In the genomic region with DNA sequence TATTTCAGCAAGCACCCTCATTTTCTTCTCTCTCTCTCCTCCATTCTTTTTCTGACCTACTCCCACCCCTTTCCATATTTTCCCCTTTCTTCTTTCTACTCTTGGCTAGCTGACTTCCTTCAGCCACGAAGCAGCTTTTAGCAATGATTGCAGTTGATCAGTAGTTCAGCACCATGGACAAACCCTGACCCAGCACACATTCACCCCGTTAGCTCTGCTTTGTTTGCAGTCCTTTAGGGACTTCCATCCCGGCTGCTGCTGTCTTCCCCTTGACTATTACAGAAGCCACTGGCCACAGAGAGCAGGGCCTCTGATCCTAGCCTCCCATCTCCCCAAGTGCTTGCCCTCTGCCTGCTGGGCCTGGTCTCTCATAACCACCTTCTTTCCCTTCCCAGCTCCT, we compare ENCODE assay signal across 14 mouse cellular contexts.
DNase-seq lines count a peak whose midpoint lies in the region; ATAC-seq and TF ChIP-seq lines count a peak whose summit lies in the region.
"Had no signal": no experiment of that assay in that cellular context is flagged by ENCODE, and none has a peak within 500 bp of the region (broad histone marks: within the 10 kb centered on the region; RNA-seq: fewer than 3 reads in every experiment).

No protein-coding gene starts in this region.

- no peak overlapping the region for H3K4me3 ChIP-seq in lung, embryonic 14.5 days (ENCODE audit: low read depth, low read length)
- no peak overlapping the region for H3K4me3 ChIP-seq in forebrain, embryonic 13.5 days
- no peak overlapping the region for H3K4me3 ChIP-seq in forebrain, embryonic 10.5 days
- H3K4me3 ChIP-seq: heart, adult 2 months; midbrain, embryonic 15.5 days; neural tube, embryonic 13.5 days had no signal

- intact Hi-C loops in left cerebral cortex, postnatal 10 days (cut with DNase I) = no loop called here

- no peak overlapping the region for H3K4me2 ChIP-seq in lung, embryonic 14.5 days
- H3K4me2 ChIP-seq in forebrain, embryonic 13.5 days = no peak overlapping the region
- H3K4me2 ChIP-seq: midbrain, embryonic 15.5 days; neural tube, embryonic 13.5 days had no signal

- H3K36me3 ChIP-seq in lung, embryonic 14.5 days (ENCODE audit: insufficient read depth) = no peaks in the 10 kb centered on the region
- no peaks in the 10 kb centered on the region for H3K36me3 ChIP-seq in forebrain, embryonic 13.5 days (ENCODE audit: poor library complexity, severe bottlenecking)
- H3K36me3 ChIP-seq in forebrain, embryonic 10.5 days (replicated peaks) = no peaks in the 10 kb centered on the region
- H3K36me3 ChIP-seq: midbrain, embryonic 15.5 days; neural tube, embryonic 13.5 days had no signal

- no peak overlapping the region for H3K9ac ChIP-seq in lung, embryonic 14.5 days
- H3K9ac ChIP-seq in forebrain, embryonic 13.5 days = no peak overlapping the region
- H3K9ac ChIP-seq: liver, embryonic 14.5 days; midbrain, embryonic 15.5 days; neural tube, embryonic 13.5 days had no signal

- no peaks in the 10 kb centered on the region for H3K4me1 ChIP-seq in lung, embryonic 14.5 days (ENCODE audit: insufficient read depth)
- no peaks in the 10 kb centered on the region for H3K4me1 ChIP-seq in forebrain, embryonic 13.5 days
- peaks cover 4% of the 10 kb centered on the region; the same call in 1 of the 2 replicates for H3K4me1 ChIP-seq in forebrain, embryonic 10.5 days
- H3K4me1 ChIP-seq: midbrain, embryonic 15.5 days; neural tube, embryonic 13.5 days had no signal

- no peaks in the 10 kb centered on the region for H3K27me3 ChIP-seq in lung, embryonic 14.5 days (ENCODE audit: insufficient read depth, low read length)
- no peaks in the 10 kb centered on the region for H3K27me3 ChIP-seq in forebrain, embryonic 13.5 days
- H3K27me3 ChIP-seq in forebrain, embryonic 10.5 days (ENCODE audit: poor library complexity, severe bottlenecking) = no peaks in the 10 kb centered on the region
- H3K27me3 ChIP-seq: midbrain, embryonic 15.5 days; neural tube, embryonic 13.5 days had no signal

- no peak for TF ChIP-seq CTCF in lung, embryonic 14.5 days (IDR thresholded peaks at IDR 0.05; ENCODE audit: low read depth)

- no peak overlapping the region for H3K27ac ChIP-seq in lung, embryonic 14.5 days (ENCODE audit: low read depth)
- H3K27ac ChIP-seq in forebrain, embryonic 13.5 days = no peak overlapping the region
- H3K27ac ChIP-seq in forebrain, embryonic 10.5 days = no peak overlapping the region
- H3K27ac ChIP-seq: heart, adult 2 months; liver, embryonic 14.5 days; macrophage; midbrain, embryonic 15.5 days; neural tube, embryonic 13.5 days had no signal

- DNase-seq in adrenal gland, postnatal 14 days = peak; percentile 22
- DNase-seq in adrenal gland, postnatal 4 days (ENCODE audit: low spot score in 2 of 2) = no peak
- peak; percentile 81 for DNase-seq in lung, embryonic 14.5 days
- no peak for DNase-seq in lung, postnatal 25 days (ENCODE audit: low spot score)
- peak; percentile 14 for DNase-seq in hindlimb bud, embryonic 11.5 days (ENCODE audit: extremely low spot score, low read depth, low spot score)
- no peak for DNase-seq in left cerebral cortex, postnatal 10 days (ENCODE audit: extremely low spot score in 1 of 2, low spot score in 2 of 2)
- DNase-seq in forebrain, embryonic 10.5 days (ENCODE audit: extremely low spot score, low spot score) = no peak
- DNase-seq: heart, adult 2 months; kidney, postnatal 14 days had no signal

- ATAC-seq in lung, embryonic 14.5 days (ENCODE audit: insufficient read depth) = no peak
- no peak for ATAC-seq in forebrain, embryonic 13.5 days
- ATAC-seq: midbrain, embryonic 15.5 days had no signal

- WGBS in lung, embryonic 14.5 days = 5% methylated on average over 3 of the region's 3 CpGs
- 7% methylated on average over 3 of the region's 3 CpGs for WGBS in forebrain, embryonic 13.5 days
- 8% methylated on average over 3 of the region's 3 CpGs for WGBS in forebrain, embryonic 10.5 days

- no peaks in the 10 kb centered on the region for H3K9me3 ChIP-seq in lung, embryonic 14.5 days (ENCODE audit: low read depth, low read length)
- H3K9me3 ChIP-seq in forebrain, embryonic 13.5 days (replicated peaks) = no peaks in the 10 kb centered on the region
- no peaks in the 10 kb centered on the region for H3K9me3 ChIP-seq in forebrain, embryonic 10.5 days
- H3K9me3 ChIP-seq: midbrain, embryonic 15.5 days; neural tube, embryonic 13.5 days had no signal

Comparison
In these comparisons a context has a peak if more than half of its experiments do, and no peak if none do; other contexts are left out.
1. DNase-seq: peak in adrenal gland, postnatal 14 days (single experiment), lung, embryonic 14.5 days (single experiment) and hindlimb bud, embryonic 11.5 days (single experiment); none in adrenal gland, postnatal 4 days (0 of 2), lung, postnatal 25 days (single experiment), left cerebral cortex, postnatal 10 days (0 of 2) and forebrain, embryonic 10.5 days (single experiment).